Mouse (Mus musculus): Measurements from ENCODE around the gene Gm15091. TPM values are rescaled to one million over a fixed set of nuclear protein-coding genes. Genes with fewer than 3 reads are reported as not detected.
"Not testable (repeated sequence)": the region's sequence is repeated elsewhere in the genome, so short reads cannot be mapped to it uniquely, and the experiment has no call there.

Gene Gm15091
- total RNA-seq (2021): not detected
- long read RNA-seq, experiment 1: 0 reads
- long read RNA-seq, experiment 2: 0 reads

- DNase-seq; intact Hi-C loops (cut with DNase I): not testable (repeated sequence)
Observed at GRCm38 (mm10) chrX:149941355-149941754, at the start of gene Gm15091. Gm15091 (plus strand) TSS chrX:149941655.

Other genes with a start within 250 kb of the Gm15091 start
- gene Gm15097, start 157.2 kb upstream of the Gm15091 start, total RNA-seq (2021): not detected

All from heart, postnatal 14 days (tissue).